Mouse (Mus musculus) embryonic fibroblast, embryonic 13.5 days (primary cell): ENCODE data around the gene C2cd4a. TPM values are rescaled to one million over a fixed set of nuclear protein-coding genes. Genes with fewer than 3 reads are reported as not detected.

ENCODE experiments used
- H3K27ac ChIP-seq: 2 replicates; pipeline ENCODE4 v1.5.1; 2012; ENCODE audit warnings: low read length, control low read depth, inconsistent platforms; ENCODE audit not compliant: insufficient read depth
- H3K4me1 ChIP-seq: 2 replicates; pipeline ENCODE4 v1.6.1; 2011; ENCODE audit warnings: low read length; ENCODE audit not compliant: control insufficient read depth, insufficient read depth
- H3K4me3 ChIP-seq: 2 replicates; pipeline ENCODE4 v1.5.1; 2011; ENCODE audit warnings: mild to moderate bottlenecking, control low read depth, low read length; ENCODE audit not compliant: insufficient read depth
- CTCF ChIP-seq: IDR thresholded peaks from 2 replicates; pipeline ENCODE4 v1.5.1; 2011; ENCODE audit warnings: mild to moderate bottlenecking, control low read depth, low read length, moderate library complexity, borderline replicate concordance; ENCODE audit not compliant: insufficient read depth
- POLR2A ChIP-seq: IDR thresholded peaks from 2 replicates; pipeline ENCODE4 v1.6.1; 2011; ENCODE audit warnings: low read depth, mild to moderate bottlenecking, control low read depth, low read length, moderate library complexity
- polyA plus RNA-seq: library from polyadenylated mRNA; stranded (reverse); fragments of >200 nt; gene quantifications from 2 replicates; pipeline ENCODE4 v1.2.4, GENCODE M21; 2011; ENCODE audit warnings: low read depth; ENCODE audit not compliant: missing spikeins, insufficient read length

The C2cd4a gene
- polyA plus RNA-seq, 1 experiment = not detected

GRCm38 (mm10) chr9:67839981-67840859, 8.1 kb upstream of the C2cd4a start, which contains the start of gene Vps13c:
Vps13c (plus strand) TSS chr9:67840396.
- Histone ChIP-seq H3K4me3 (peak within 1 kb of the TSS; percentile 73), H3K4me1 (no peaks in the 10 kb centered on the region), H3K27ac (no peak within 1 kb of the TSS)
- peak; percentile 72 for TF ChIP-seq POLR2A
- no peak for TF ChIP-seq CTCF

GRCm38 (mm10) chr9:67837311-67837710, 5.2 kb upstream of the C2cd4a start:
- Histone ChIP-seq H3K4me3 (no peak overlapping the region), H3K27ac (no peak overlapping the region), H3K4me1 (no peaks in the 10 kb centered on the region)
- TF ChIP-seq POLR2A (no peak), CTCF (no peak)

GRCm38 (mm10) chr9:67834535-67834934, 2.4 kb upstream of the C2cd4a start:
- Histone ChIP-seq H3K4me1 (no peaks in the 10 kb centered on the region; the same call in 1 of the 2 replicates), H3K27ac (no peak overlapping the region), H3K4me3 (no peak overlapping the region)
- TF ChIP-seq CTCF = no peak
- no peak for TF ChIP-seq POLR2A

GRCm38 (mm10) chr9:67831359-67832045, 628 bp downstream of the C2cd4a start:
- Histone ChIP-seq H3K4me3 (peak overlapping the region; percentile 30), H3K4me1 (no peaks in the 10 kb centered on the region; the same call in 1 of the 2 replicates), H3K27ac (no peak overlapping the region)
- TF ChIP-seq POLR2A (no peak), CTCF (no peak)

- Histone ChIP-seq H3K27ac (no peak overlapping the region), H3K4me1 (no peaks in the 10 kb centered on the region; the same call in 1 of the 2 replicates), H3K4me3 (peak overlapping the region; percentile 30)
- no peak for TF ChIP-seq POLR2A
- TF ChIP-seq CTCF = no peak
Observed at GRCm38 (mm10) chr9:67830411-67831358, 1.4 kb downstream of the C2cd4a start.

GRCm38 (mm10) chr9:67828182-67828581, 3.9 kb downstream of the C2cd4a start:
- TF ChIP-seq CTCF (0 out of 2 replicates have a peak, but pooled peaks have one; percentile 17), POLR2A (no peak)

GRCm38 (mm10) chr9:67825527-67825926, 6.6 kb downstream of the C2cd4a start:
- H3K4me3 ChIP-seq = no peak overlapping the region
- no peaks in the 10 kb centered on the region for H3K4me1 ChIP-seq
- no peak overlapping the region for H3K27ac ChIP-seq
- no peak for TF ChIP-seq CTCF

More at GRCm38 (mm10) chr9:67828182-67828581, 3.9 kb downstream of the C2cd4a start:
- Histone ChIP-seq H3K4me3 (no peak overlapping the region), H3K27ac (no peak overlapping the region), H3K4me1 (no peaks in the 10 kb centered on the region; the same call in 1 of the 2 replicates)

GRCm38 (mm10) chr9:67823131-67823530, 9.0 kb downstream of the C2cd4a start:
- Histone ChIP-seq H3K27ac (no peak overlapping the region), H3K4me3 (no peak overlapping the region), H3K4me1 (no peaks in the 10 kb centered on the region)
- TF ChIP-seq POLR2A (no peak), CTCF (no peak)

- no peak for TF ChIP-seq POLR2A
Observed at GRCm38 (mm10) chr9:67818668-67818950, 13.5 kb downstream of the C2cd4a start.

More at GRCm38 (mm10) chr9:67818668-67818950, 13.5 kb downstream of the C2cd4a start:
- Histone ChIP-seq H3K4me3 (no peak overlapping the region), H3K27ac (no peak overlapping the region), H3K4me1 (no peaks in the 10 kb centered on the region)
